10 mouse cellular contexts compared by ENCODE assay signal in the genomic region with DNA sequence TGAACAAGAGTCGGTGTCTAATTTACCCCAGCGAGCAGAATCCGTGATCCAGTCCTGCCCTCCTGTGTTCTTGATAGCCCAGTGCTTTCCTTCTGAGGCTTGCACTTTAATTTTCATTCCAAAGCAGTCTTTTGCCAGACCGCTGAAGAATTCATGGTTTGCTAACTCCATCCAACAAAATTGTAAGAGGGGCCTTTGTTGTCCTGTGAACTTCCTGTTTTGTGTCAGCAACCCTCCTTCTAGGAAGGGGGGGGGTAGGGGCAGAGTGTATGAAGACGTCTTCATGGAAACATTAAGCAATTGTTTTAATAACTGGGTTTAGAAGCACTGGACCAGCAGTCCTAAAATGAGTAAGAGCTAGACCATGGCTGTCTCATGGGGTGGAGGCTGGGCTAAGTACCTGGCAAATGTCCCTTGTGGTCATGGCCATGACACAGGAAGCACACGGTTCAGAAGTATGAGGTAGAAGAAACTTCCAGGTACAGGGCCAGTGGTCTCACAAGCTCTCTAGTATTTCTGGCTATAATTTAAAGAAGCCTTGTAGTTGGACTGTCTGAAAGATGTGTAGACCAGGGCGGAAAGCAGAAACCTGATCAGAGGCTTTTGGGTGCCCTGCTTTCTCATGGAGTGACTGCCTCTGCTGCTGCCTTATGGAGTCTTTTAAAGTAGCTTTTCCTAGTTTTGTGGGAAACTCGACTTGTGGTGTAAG. TPM values are rescaled to one million over a fixed set of nuclear protein-coding genes. Genes with fewer than 3 reads are reported as not detected.
DNase-seq lines count a peak whose midpoint lies in the region; ATAC-seq lines count a peak whose summit lies in the region.
"Had no signal": no experiment of that assay in that cellular context is flagged by ENCODE, and none has a peak within 500 bp of the region (broad histone marks: within the 10 kb centered on the region; RNA-seq: fewer than 3 reads in every experiment).

No protein-coding gene starts in this region.

- H3K27ac ChIP-seq in hindbrain, embryonic 14.5 days: no peak overlapping the region

- H3K4me2 ChIP-seq in hindbrain, embryonic 14.5 days (replicated peaks): no peak overlapping the region

- no peak overlapping the region for H3K4me3 ChIP-seq in hindbrain, embryonic 14.5 days (replicated peaks; ENCODE audit: low read length)

- 0 out of 2 replicates have a peak, but pooled peaks cover 4% of the 10 kb centered on the region for H3K36me3 ChIP-seq in hindbrain, embryonic 14.5 days (replicated peaks; ENCODE audit: control insufficient read depth, insufficient read depth)

- peak; percentile 7 to 23 for DNase-seq in cerebellum, postnatal 10 days
- no peak for DNase-seq in cerebellum, adult 9-11 months
- peak; percentile 9 to 17 for DNase-seq in B cell, adult 2 months
- peak; percentile 38 to 47 for DNase-seq in heart, postnatal 10 days
- peak; percentile 14 to 55 for DNase-seq in lung, adult 18-20 months
- DNase-seq in T-cell, adult 2 months (ENCODE audit: low spot score): no peak
- DNase-seq in hindbrain, embryonic 14.5 days (ENCODE audit: low spot score): no peak

- WGBS in hindbrain, embryonic 14.5 days: 47% methylated on average over 8 of the region's 8 CpGs

- H3K9me3 ChIP-seq in hindbrain, embryonic 14.5 days (ENCODE audit: control insufficient read depth, low read length): no peaks in the 10 kb centered on the region

- peaks cover 17% of the 10 kb centered on the region for H3K4me1 ChIP-seq in hindbrain, embryonic 14.5 days (replicated peaks; ENCODE audit: control insufficient read depth, insufficient read depth, low read length)

- H3K27me3 ChIP-seq in hindbrain, embryonic 14.5 days (ENCODE audit: control insufficient read depth, insufficient read depth, low read length): no peaks in the 10 kb centered on the region

- no peak overlapping the region for H3K9ac ChIP-seq in hindbrain, embryonic 14.5 days

- intact Hi-C loops in heart, postnatal 10 days (cut with DNase I): loop anchor here (1.0 to 10.0 kb wide), 3 partner anchors 59 to 184 kb away; partner anchors contain the start of gene Wdr66

- ATAC-seq in hindbrain, embryonic 14.5 days (ENCODE audit: low FRiP score): no peak
- ATAC-seq in monocyte, adult 5-6 weeks (replicated peaks; ENCODE audit: insufficient number of reproducible peaks, low FRiP score, low TSS enrichment, poor library complexity, severe bottlenecking): no peak

RNA-seq across cellular contexts. Expression of gene Mlxip, which starts 41.6 kb away (rescaled TPM):
- total RNA-seq in heart, postnatal 10 days (2021): 10 to 100 TPM; 24.7 to 26.3 TPM
- polyA plus RNA-seq in hindbrain, embryonic 14.5 days (2014; fragmentation: Nextera tagmentation; extraction: Ambion mirVana): 21.1 and 21.7 TPM in 2 replicates
- total RNA-seq in monocyte, adult 5-6 weeks (2017): 17.5 to 37.6 TPM (median 22.9 TPM) in 3 replicates

RNA-seq across cellular contexts. Expression of gene Lrrc43, which starts 52.9 kb away (rescaled TPM):
- not detected for total RNA-seq in heart, postnatal 10 days (2021)
- polyA plus RNA-seq in hindbrain, embryonic 14.5 days (2014; fragmentation: Nextera tagmentation; extraction: Ambion mirVana): 0.43 and 0.89 TPM in 2 replicates
- 0.95 TPM in 1 of 3 replicates, not detected in the others for total RNA-seq in monocyte, adult 5-6 weeks (2017)
- polyA plus RNA-seq: heart, embryonic 14.5 days; stomach, embryonic 14.5 days had no signal

RNA-seq across cellular contexts. Expression of gene Il31, which starts 53.1 kb away (rescaled TPM):
- not detected for total RNA-seq in heart, postnatal 10 days (2021)
- not detected in 2 replicates for polyA plus RNA-seq in hindbrain, embryonic 14.5 days (2014; fragmentation: Nextera tagmentation; extraction: Ambion mirVana)
- not detected in 3 replicates for total RNA-seq in monocyte, adult 5-6 weeks (2017)
- polyA plus RNA-seq: heart, embryonic 14.5 days; stomach, embryonic 14.5 days had no signal

Comparison
In these comparisons a context has a peak if more than half of its experiments do, and no peak if none do; other contexts are left out.
1. DNase-seq: peak in cerebellum, postnatal 10 days (2 of 2), B cell, adult 2 months (2 of 2), heart, postnatal 10 days (2 of 2) and lung, adult 18-20 months (2 of 2); none in cerebellum, adult 9-11 months (single experiment), T-cell, adult 2 months (single experiment) and hindbrain, embryonic 14.5 days (single experiment).